Mouse (Mus musculus): ENCODE results near the gene Fancd2. TPM values are rescaled to one million over a fixed set of nuclear protein-coding genes. Genes with fewer than 3 reads are reported as not detected.

The Fancd2 gene
- polyA plus RNA-seq, 1 experiment from 2014 or later, result 10.4 TPM

- H3K4me3 ChIP-seq, result no peak overlapping the region
- WGBS, result 91% methylated on average over 7 of the region's 7 CpGs
- no peak for ATAC-seq (ENCODE audit: low FRiP score)
Measured at GRCm38 (mm10) chr6:113534886-113535285, 3.4 kb downstream of the Fancd2 start.

GRCm38 (mm10) chr6:113541610-113542009 lies 10.1 kb downstream of the Fancd2 start:
- WGBS, result 89% methylated on average over 6 of the region's 6 CpGs
- ATAC-seq (ENCODE audit: low FRiP score), result no peak
- H3K4me2 ChIP-seq (replicated peaks), result no peak overlapping the region
- H3K9me3 ChIP-seq (replicated peaks), result no peaks in the 10 kb centered on the region
- H3K9ac ChIP-seq, result no peak overlapping the region
- no peak overlapping the region for H3K4me3 ChIP-seq
- no peaks in the 10 kb centered on the region for H3K4me1 ChIP-seq
- H3K27me3 ChIP-seq, result no peaks in the 10 kb centered on the region
- peaks cover 3% of the 10 kb centered on the region; the same call in 1 of the 2 replicates for H3K36me3 ChIP-seq
- H3K27ac ChIP-seq, result no peak overlapping the region

More at GRCm38 (mm10) chr6:113534886-113535285, 3.4 kb downstream of the Fancd2 start:
- Histone ChIP-seq H3K4me1 (peaks cover 15% of the 10 kb centered on the region), H3K36me3 (peaks cover 8% of the 10 kb centered on the region; the same call in 1 of the 2 replicates), H3K4me2 (replicated peaks) (no peak overlapping the region), H3K27me3 (no peaks in the 10 kb centered on the region), H3K9me3 (replicated peaks) (no peaks in the 10 kb centered on the region), H3K9ac (no peak overlapping the region), H3K27ac (no peak overlapping the region)

- no peak for ATAC-seq (ENCODE audit: low FRiP score)
- no peaks in the 10 kb centered on the region for H3K27me3 ChIP-seq
- WGBS, result 94% methylated on average over 10 of the region's 12 CpGs
- no peaks in the 10 kb centered on the region for H3K9me3 ChIP-seq (replicated peaks)
- H3K27ac ChIP-seq, result no peak overlapping the region
- H3K4me1 ChIP-seq, result no peaks in the 10 kb centered on the region
- no peak overlapping the region for H3K9ac ChIP-seq
- no peak overlapping the region for H3K4me2 ChIP-seq (replicated peaks)
- no peak overlapping the region for H3K4me3 ChIP-seq
- H3K36me3 ChIP-seq, result no peaks in the 10 kb centered on the region
Measured at GRCm38 (mm10) chr6:113543906-113544481, 12.5 kb downstream of the Fancd2 start.

- Histone ChIP-seq H3K4me3 (no peak overlapping the region), H3K4me1 (no peaks in the 10 kb centered on the region), H3K27me3 (no peaks in the 10 kb centered on the region), H3K27ac (no peak overlapping the region), H3K9me3 (replicated peaks) (no peaks in the 10 kb centered on the region), H3K4me2 (replicated peaks) (no peak overlapping the region), H3K9ac (no peak overlapping the region), H3K36me3 (peaks cover 7% of the 10 kb centered on the region; the same call in 1 of the 2 replicates)
- no peak for ATAC-seq (ENCODE audit: low FRiP score)
- WGBS, result 73% methylated on average over 6 of the region's 6 CpGs
Measured at GRCm38 (mm10) chr6:113559736-113560135, 28.3 kb downstream of the Fancd2 start.

GRCm38 (mm10) chr6:113564557-113564956 lies 33.1 kb downstream of the Fancd2 start:
- Histone ChIP-seq H3K27ac (no peak overlapping the region), H3K4me1 (no peaks in the 10 kb centered on the region), H3K9ac (no peak overlapping the region), H3K9me3 (replicated peaks) (no peaks in the 10 kb centered on the region), H3K27me3 (no peaks in the 10 kb centered on the region), H3K4me3 (no peak overlapping the region), H3K4me2 (replicated peaks) (no peak overlapping the region), H3K36me3 (peaks cover 13% of the 10 kb centered on the region)
- ATAC-seq (ENCODE audit: low FRiP score), result no peak
- 91% methylated on average over 1 of the region's 1 CpGs for WGBS

- H3K27me3 ChIP-seq, result no peaks in the 10 kb centered on the region
- 96% methylated on average over 6 of the region's 6 CpGs for WGBS
- H3K4me3 ChIP-seq, result no peak overlapping the region
- H3K27ac ChIP-seq, result no peak overlapping the region
- no peak overlapping the region for H3K9ac ChIP-seq
- no peaks in the 10 kb centered on the region for H3K4me1 ChIP-seq
- H3K9me3 ChIP-seq (replicated peaks), result no peaks in the 10 kb centered on the region
- H3K4me2 ChIP-seq (replicated peaks), result no peak overlapping the region
- ATAC-seq (ENCODE audit: low FRiP score), result no peak
- peaks cover 16% of the 10 kb centered on the region; the same call in 1 of the 2 replicates for H3K36me3 ChIP-seq
Measured at GRCm38 (mm10) chr6:113576044-113576443, 44.6 kb downstream of the Fancd2 start.

- Histone ChIP-seq H3K9me3 (replicated peaks) (no peaks in the 10 kb centered on the region), H3K4me1 (no peaks in the 10 kb centered on the region), H3K27me3 (no peaks in the 10 kb centered on the region), H3K4me2 (replicated peaks) (no peak overlapping the region), H3K4me3 (no peak overlapping the region), H3K36me3 (peaks cover 9% of the 10 kb centered on the region; the same call in 1 of the 2 replicates), H3K9ac (no peak overlapping the region), H3K27ac (no peak overlapping the region)
- no peak for ATAC-seq (ENCODE audit: low FRiP score)
- 92% methylated on average over 3 of the region's 3 CpGs for WGBS
Measured at GRCm38 (mm10) chr6:113579306-113579705, 47.8 kb downstream of the Fancd2 start.

- 88% methylated on average over 4 of the region's 4 CpGs for WGBS
- Histone ChIP-seq H3K9me3 (replicated peaks) (no peaks in the 10 kb centered on the region), H3K36me3 (no peaks in the 10 kb centered on the region), H3K27me3 (no peaks in the 10 kb centered on the region), H3K9ac (no peak overlapping the region), H3K4me2 (replicated peaks) (no peak overlapping the region), H3K27ac (no peak overlapping the region), H3K4me3 (no peak overlapping the region), H3K4me1 (no peaks in the 10 kb centered on the region)
- ATAC-seq (ENCODE audit: low FRiP score), result no peak
Measured at GRCm38 (mm10) chr6:113583023-113583422, 51.5 kb downstream of the Fancd2 start.

GRCm38 (mm10) chr6:113585065-113585464 lies 53.6 kb downstream of the Fancd2 start:
- 86% methylated on average over 5 of the region's 5 CpGs for WGBS
- Histone ChIP-seq H3K36me3 (no peaks in the 10 kb centered on the region), H3K4me2 (replicated peaks) (no peak overlapping the region), H3K27ac (no peak overlapping the region), H3K9me3 (replicated peaks) (no peaks in the 10 kb centered on the region), H3K4me1 (no peaks in the 10 kb centered on the region), H3K27me3 (no peaks in the 10 kb centered on the region), H3K9ac (no peak overlapping the region), H3K4me3 (no peak overlapping the region)
- ATAC-seq (ENCODE audit: low FRiP score), result no peak

GRCm38 (mm10) chr6:113586466-113587183 lies 55.1 kb downstream of the Fancd2 start:
- Histone ChIP-seq H3K4me1 (no peaks in the 10 kb centered on the region), H3K4me2 (replicated peaks) (no peak overlapping the region), H3K4me3 (no peak overlapping the region), H3K36me3 (no peaks in the 10 kb centered on the region), H3K27ac (no peak overlapping the region), H3K9ac (no peak overlapping the region), H3K27me3 (no peaks in the 10 kb centered on the region), H3K9me3 (replicated peaks) (no peaks in the 10 kb centered on the region)
- no peak for ATAC-seq (ENCODE audit: low FRiP score)
- WGBS, result 87% methylated on average over 5 of the region's 5 CpGs

- no peak overlapping the region for H3K4me3 ChIP-seq
- H3K4me2 ChIP-seq (replicated peaks), result no peak overlapping the region
- no peaks in the 10 kb centered on the region for H3K9me3 ChIP-seq (replicated peaks)
- no peaks in the 10 kb centered on the region for H3K4me1 ChIP-seq
- 98% methylated on average over 2 of the region's 2 CpGs for WGBS
- H3K36me3 ChIP-seq, result no peaks in the 10 kb centered on the region
- no peak overlapping the region for H3K27ac ChIP-seq
- no peaks in the 10 kb centered on the region for H3K27me3 ChIP-seq
- no peak for ATAC-seq (ENCODE audit: low FRiP score)
- no peak overlapping the region for H3K9ac ChIP-seq
Measured at GRCm38 (mm10) chr6:113592637-113593036, 61.2 kb downstream of the Fancd2 start.

- no peaks in the 10 kb centered on the region for H3K27me3 ChIP-seq
- no peak for ATAC-seq (ENCODE audit: low FRiP score)
- no peak overlapping the region for H3K9ac ChIP-seq
Measured at GRCm38 (mm10) chr6:113597945-113598344, 66.5 kb downstream of the Fancd2 start.

GRCm38 (mm10) chr6:113599833-113600232 lies 68.4 kb downstream of the Fancd2 start:
- H3K4me1 ChIP-seq, result peaks cover 6% of the 10 kb centered on the region; the same call in 1 of the 2 replicates
- H3K9ac ChIP-seq, result no peak overlapping the region
- no peak overlapping the region for H3K4me2 ChIP-seq (replicated peaks)
- no peaks in the 10 kb centered on the region for H3K9me3 ChIP-seq (replicated peaks)
- ATAC-seq (ENCODE audit: low FRiP score), result no peak
- no peaks in the 10 kb centered on the region for H3K36me3 ChIP-seq
- H3K27ac ChIP-seq, result no peak overlapping the region
- WGBS, result 84% methylated on average over 5 of the region's 5 CpGs
- no peak overlapping the region for H3K4me3 ChIP-seq
- H3K27me3 ChIP-seq, result no peaks in the 10 kb centered on the region

More at GRCm38 (mm10) chr6:113597945-113598344, 66.5 kb downstream of the Fancd2 start:
- H3K27ac ChIP-seq, result no peak overlapping the region
- H3K4me3 ChIP-seq, result no peak overlapping the region
- H3K4me1 ChIP-seq, result peaks cover 6% of the 10 kb centered on the region; the same call in 1 of the 2 replicates
- H3K36me3 ChIP-seq, result no peaks in the 10 kb centered on the region
- no peak overlapping the region for H3K4me2 ChIP-seq (replicated peaks)
- 87% methylated on average over 4 of the region's 4 CpGs for WGBS
- no peaks in the 10 kb centered on the region for H3K9me3 ChIP-seq (replicated peaks)
